24 mouse cellular contexts compared by ENCODE assay signal in genomic region chr3:56066360-56067040, GRCm38 (mm10).
A peak's percentile ranks its signal among the peaks of the same experiment; 100 is the strongest.
DNase-seq lines count a peak whose midpoint lies in the region; ATAC-seq and TF ChIP-seq lines count a peak whose summit lies in the region.
"Had no signal": no experiment of that assay in that cellular context is flagged by ENCODE, and none has a peak within 500 bp of the region (broad histone marks: within the 10 kb centered on the region; RNA-seq: fewer than 3 reads in every experiment).

No protein-coding gene starts in this region.

- TF ChIP-seq EP300 in liver, postnatal 0 days (IDR thresholded peaks at IDR 0.05; ENCODE audit: low read depth): no peak

- H3K4me3 ChIP-seq in liver, embryonic 11.5 days (ENCODE audit: low read depth, low read length): no peak overlapping the region
- no peak overlapping the region for H3K4me3 ChIP-seq in liver, postnatal 0 days (ENCODE audit: low read depth, low read length)
- no peak overlapping the region for H3K4me3 ChIP-seq in kidney, embryonic 14.5 days (ENCODE audit: low read length)
- H3K4me3 ChIP-seq: embryonic facial prominence, embryonic 13.5 days; forebrain, embryonic 13.5 days; gastrocnemius, adult 2 months; heart, embryonic 12.5 days; hindbrain, embryonic 12.5 days had no signal

- 76% methylated on average over 1 of the region's 1 CpGs for WGBS in liver, embryonic 11.5 days
- WGBS in liver, postnatal 0 days (ENCODE audit: insufficient replicate concordance): 74% methylated on average over 1 of the region's 1 CpGs
- 58% methylated on average over 1 of the region's 1 CpGs for WGBS in large intestine, adult 2 months
- 76% methylated on average over 1 of the region's 1 CpGs for WGBS in kidney, embryonic 14.5 days

- H3K9me3 ChIP-seq in liver, embryonic 11.5 days (ENCODE audit: control insufficient read depth, low read length): no peaks in the 10 kb centered on the region
- no peaks in the 10 kb centered on the region for H3K9me3 ChIP-seq in liver, postnatal 0 days (ENCODE audit: low read length)
- H3K9me3 ChIP-seq in kidney, embryonic 14.5 days (ENCODE audit: control insufficient read depth, low read length): no peaks in the 10 kb centered on the region
- H3K9me3 ChIP-seq: embryonic facial prominence, embryonic 13.5 days; forebrain, embryonic 13.5 days; heart, embryonic 12.5 days; hindbrain, embryonic 12.5 days had no signal

- no peaks in the 10 kb centered on the region for H3K27me3 ChIP-seq in liver, embryonic 11.5 days (replicated peaks; ENCODE audit: control insufficient read depth, insufficient read depth, low read length)
- H3K27me3 ChIP-seq in liver, postnatal 0 days (ENCODE audit: insufficient read depth, low read length): no peaks in the 10 kb centered on the region
- H3K27me3 ChIP-seq in kidney, embryonic 14.5 days (ENCODE audit: control insufficient read depth, insufficient read depth, low read length): no peaks in the 10 kb centered on the region
- H3K27me3 ChIP-seq: embryonic facial prominence, embryonic 13.5 days; forebrain, embryonic 13.5 days; heart, embryonic 12.5 days; hindbrain, embryonic 12.5 days; Patski had no signal

- H3K9ac ChIP-seq in liver, embryonic 11.5 days (ENCODE audit: low read depth, low read length): no peak overlapping the region
- no peak overlapping the region for H3K9ac ChIP-seq in liver, postnatal 0 days (replicated peaks)
- no peak overlapping the region for H3K9ac ChIP-seq in kidney, embryonic 14.5 days (ENCODE audit: low read depth, low read length)
- H3K9ac ChIP-seq: embryonic facial prominence, embryonic 13.5 days; forebrain, embryonic 13.5 days; heart, embryonic 12.5 days; hindbrain, embryonic 12.5 days had no signal

- no peak for DNase-seq in liver, embryonic 11.5 days (ENCODE audit: low spot score)
- no peak for DNase-seq in liver, postnatal 0 days
- peak; percentile 3 for DNase-seq in lung, postnatal 25 days (ENCODE audit: low spot score)
- no peak for DNase-seq in lung, postnatal 14 days
- peak; percentile 22 for DNase-seq in large intestine, adult 2 months (ENCODE audit: low read depth, low spot score)
- no peak for DNase-seq in spleen, adult 18-20 months
- DNase-seq: adrenal gland, postnatal 14 days; B cell, adult 2 months; cerebellum, adult 11-12 months; cerebellum, adult 9-10 months; cerebellum, postnatal 25 days; gastrocnemius, adult 2 months; gastrocnemius, postnatal 25 days; heart, postnatal 4 days had no signal

- H3K4me2 ChIP-seq in liver, embryonic 11.5 days: no peak overlapping the region
- no peak overlapping the region for H3K4me2 ChIP-seq in liver, postnatal 0 days (ENCODE audit: low read depth, low read length)
- H3K4me2 ChIP-seq in kidney, embryonic 14.5 days (replicated peaks; ENCODE audit: low read depth, low read length): no peak overlapping the region
- H3K4me2 ChIP-seq: embryonic facial prominence, embryonic 13.5 days; forebrain, embryonic 13.5 days; heart, embryonic 12.5 days; hindbrain, embryonic 12.5 days had no signal

- peak overlapping the region; percentile 8; the same call in 1 of the 2 replicates for H3K27ac ChIP-seq in liver, embryonic 11.5 days (ENCODE audit: low read depth, low read length)
- H3K27ac ChIP-seq in liver, postnatal 0 days (ENCODE audit: low read depth): no peak overlapping the region
- H3K27ac ChIP-seq in kidney, embryonic 14.5 days (ENCODE audit: low read depth, low read length): no peak overlapping the region
- H3K27ac ChIP-seq: embryonic facial prominence, embryonic 13.5 days; forebrain, embryonic 13.5 days; gastrocnemius, adult 2 months; hindbrain, embryonic 12.5 days; hindbrain, postnatal 0 days had no signal

- H3K36me3 ChIP-seq in liver, embryonic 11.5 days (ENCODE audit: control insufficient read depth, insufficient read depth, low read length): no peaks in the 10 kb centered on the region
- no peaks in the 10 kb centered on the region for H3K36me3 ChIP-seq in liver, postnatal 0 days (replicated peaks; ENCODE audit: insufficient read depth, low read length)
- H3K36me3 ChIP-seq in kidney, embryonic 14.5 days (ENCODE audit: control insufficient read depth, insufficient read depth, low read length): no peaks in the 10 kb centered on the region; the same call in 1 of the 2 replicates
- H3K36me3 ChIP-seq: G1E had no signal

- peaks cover 3% of the 10 kb centered on the region; the same call in 1 of the 2 replicates for H3K4me1 ChIP-seq in liver, embryonic 11.5 days (replicated peaks; ENCODE audit: control insufficient read depth, insufficient read depth, low read length)
- H3K4me1 ChIP-seq in liver, postnatal 0 days (ENCODE audit: insufficient read depth): no peaks in the 10 kb centered on the region
- H3K4me1 ChIP-seq in kidney, embryonic 14.5 days (ENCODE audit: control insufficient read depth, insufficient read depth, low read length): no peaks in the 10 kb centered on the region
- H3K4me1 ChIP-seq: hindbrain, embryonic 12.5 days had no signal

- TF ChIP-seq CTCF in liver, postnatal 0 days (IDR thresholded peaks at IDR 0.05; ENCODE audit: low read depth): no peak

- peak; percentile 60 for ATAC-seq in liver, embryonic 11.5 days (replicated peaks; ENCODE audit: low FRiP score)
- ATAC-seq in liver, postnatal 0 days: no peak
- ATAC-seq in kidney, embryonic 14.5 days (ENCODE audit: low FRiP score, low TSS enrichment): no peak
- ATAC-seq: activated CD4-positive, CD25-positive, alpha-beta regulatory T cell, adult 4 months; CD4-positive, CD25-positive, alpha-beta regulatory T cell, adult 4 months; forebrain, embryonic 13.5 days; hindbrain, postnatal 0 days; Patski had no signal

Comparison
In these comparisons a context has a peak if more than half of its experiments do, and no peak if none do; other contexts are left out.
1. DNase-seq: peak in lung, postnatal 25 days (single experiment) and large intestine, adult 2 months (single experiment); none in liver, embryonic 11.5 days (single experiment), liver, postnatal 0 days (single experiment), lung, postnatal 14 days (single experiment) and spleen, adult 18-20 months (0 of 2).